Mouse (Mus musculus): ENCODE results near the gene Anapc7.

DNA sequence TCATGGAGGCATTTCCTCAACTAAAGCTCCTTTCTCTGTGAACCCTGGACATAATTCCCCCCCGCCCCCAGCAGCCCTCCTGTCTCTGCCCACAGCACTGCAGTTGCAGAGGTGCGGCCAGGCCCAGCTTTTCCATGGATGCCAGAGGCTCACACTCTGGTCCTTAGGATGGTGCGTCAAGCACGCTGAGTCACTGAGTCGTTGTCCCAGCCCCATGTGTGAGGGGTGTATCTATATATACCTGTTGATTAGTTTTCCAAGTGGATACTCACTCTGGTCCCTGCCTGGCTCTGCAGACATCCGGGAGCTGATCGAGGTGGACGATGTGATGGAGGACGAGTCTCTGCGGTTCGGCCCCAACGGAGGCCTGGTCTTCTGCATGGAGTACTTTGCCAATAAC lies 43.3 kb upstream of the Anapc7 start:
- TF ChIP-seq CTCF (IDR thresholded peaks at IDR 0.05; ENCODE audit: borderline replicate concordance, insufficient read depth, low read depth, low read length) (no peak), POLR2A (IDR thresholded peaks at IDR 0.05; ENCODE audit: borderline replicate concordance, insufficient read depth, low read length) (no peak)

Measured in cerebellum, adult 2 months (tissue).